Mouse (Mus musculus) adrenal gland, adult 18-20 months (tissue): Measurements from ENCODE around the gene Snf8. TPM values are rescaled to one million over a fixed set of nuclear protein-coding genes. Genes with fewer than 3 reads are reported as not detected.

Source experiments
- DNase-seq, 2 experiments: peaks; one replicate each; pipeline ENCODE4 v3.0.0; 2021 to 2022; ENCODE audit warnings: low spot score in 2 of 2
- long read RNA-seq, 2 experiments: library from polyadenylated mRNA; stranded (forward); transcript quantifications; one replicate each; pipeline ENCODE4 v2.0.0; 2021
- total RNA-seq, 2 experiments: library from RNA; stranded (reverse); gene quantifications; 1 replicate in 1 of 2; 2 replicates in 1 of 2; pipeline ENCODE4 v1.2.3; 2021

The Snf8 gene
- total RNA-seq: 10 to 100 TPM; 81.1 to 87.0 TPM
- long read RNA-seq, experiment 1, transcript Snf8-201 (8 exons, 1,004 nt): major isoform, 14 of 18 reads
- long read RNA-seq, experiment 1, partial matches to known transcripts: 0 of 18 reads
- long read RNA-seq, experiment 1, other reads (novel, unspliced or antisense): 2 of 18 reads
- long read RNA-seq, experiment 2, transcript Snf8-201 (8 exons, 1,004 nt): major isoform, 71 of 93 reads
- long read RNA-seq, experiment 2, transcript Snf8-202 (7 exons, 849 nt): minor isoform, 9 of 93 reads
- long read RNA-seq, experiment 2, partial matches to known transcripts: 10 of 93 reads
- long read RNA-seq, experiment 2, other reads (novel, unspliced or antisense): 3 of 93 reads

- peak; percentile 96 for DNase-seq
Measured at GRCm38 (mm10) chr11:96034596-96035052, at the start of gene Snf8. TSS of gene Snf8 (plus strand) at chr11:96034885.

- DNase-seq: no peak
Measured at GRCm38 (mm10) chr11:95987854-95988447, 46.7 kb upstream of the Snf8 start.

- DNase-seq: peak; percentile 48 to 53
Measured at GRCm38 (mm10) chr11:95988533-95988932, 46.2 kb upstream of the Snf8 start.

- DNase-seq: no peak
Measured at GRCm38 (mm10) chr11:95989864-95990263, 44.8 kb upstream of the Snf8 start.

- no peak for DNase-seq
Measured at GRCm38 (mm10) chr11:95990431-95990830, 44.3 kb upstream of the Snf8 start.

- no peak for DNase-seq
Measured at GRCm38 (mm10) chr11:95990886-95991708, 43.6 kb upstream of the Snf8 start.

GRCm38 (mm10) chr11:95994151-95994550 is 40.5 kb upstream of the Snf8 start:
- DNase-seq: no peak

GRCm38 (mm10) chr11:96003100-96003900 is 31.4 kb upstream of the Snf8 start:
- DNase-seq: no peak

GRCm38 (mm10) chr11:96003969-96004792 is 30.5 kb upstream of the Snf8 start:
- no peak for DNase-seq

GRCm38 (mm10) chr11:96004793-96005402 is 29.8 kb upstream of the Snf8 start:
- DNase-seq: peak in 1 of 2 experiments; percentile 10

GRCm38 (mm10) chr11:96005403-96006271 is 29.0 kb upstream of the Snf8 start, which contains the start of gene Igf2bp1:
TSS of gene Igf2bp1 (minus strand) at chr11:96005940.
- peak; percentile 39 to 49 for DNase-seq

- peak in 1 of 2 experiments; percentile 7 for DNase-seq
Measured at GRCm38 (mm10) chr11:96006367-96006851, 28.3 kb upstream of the Snf8 start.

- DNase-seq: peak in 1 of 2 experiments; percentile 14
Measured at GRCm38 (mm10) chr11:96006852-96007515, 27.7 kb upstream of the Snf8 start.

- DNase-seq: no peak
Measured at GRCm38 (mm10) chr11:96007516-96008235, 27.0 kb upstream of the Snf8 start.

- no peak for DNase-seq
Measured at GRCm38 (mm10) chr11:96008827-96009226, 25.9 kb upstream of the Snf8 start.

- no peak for DNase-seq
Measured at GRCm38 (mm10) chr11:96011982-96012381, 22.7 kb upstream of the Snf8 start.

GRCm38 (mm10) chr11:96015421-96015820 is 19.3 kb upstream of the Snf8 start:
- DNase-seq: no peak
